Comparison of ENCODE assay signal across 27 mouse cellular contexts in genomic region chr2:172729741-172730140, GRCm38 (mm10).
"Had no signal": no experiment of that assay in that cellular context is flagged by ENCODE, and none has a peak within 500 bp of the region (broad histone marks: within the 10 kb centered on the region; RNA-seq: fewer than 3 reads in every experiment).

No protein-coding gene starts in this region.

- H3K9ac ChIP-seq: heart, embryonic 13.5 days; heart, embryonic 15.5 days; hindbrain, embryonic 13.5 days; hindbrain, embryonic 15.5 days; kidney, embryonic 15.5 days; limb, embryonic 12.5 days; liver, embryonic 13.5 days; liver, embryonic 15.5 days had no signal

- H3K27ac ChIP-seq: heart, embryonic 13.5 days; heart, embryonic 15.5 days; hindbrain, embryonic 13.5 days; hindbrain, embryonic 15.5 days; hindbrain, postnatal 0 days; kidney, embryonic 15.5 days; kidney, postnatal 0 days; limb, embryonic 12.5 days; liver, embryonic 13.5 days; liver, embryonic 15.5 days had no signal

- ATAC-seq: hindbrain, postnatal 0 days; intestine, embryonic 16.5 days had no signal

- H3K4me1 ChIP-seq: liver, embryonic 15.5 days had no signal

- DNase-seq: gastrocnemius, postnatal 10 days; gastrocnemius, postnatal 25 days; heart, adult 18-20 months; heart, postnatal 14 days; heart, postnatal 36 days; kidney, adult 11 months; kidney, adult 2 months; kidney, adult 9 months; kidney, postnatal 14 days; kidney, postnatal 36 days; layer of hippocampus, adult 9-11 months; layer of hippocampus, postnatal 36 days; left cerebral cortex, postnatal 4 days; liver; liver, embryonic 13.5 days had no signal

- H3K36me3 ChIP-seq: heart, embryonic 13.5 days; heart, embryonic 15.5 days; hindbrain, embryonic 13.5 days; hindbrain, embryonic 15.5 days; kidney, embryonic 15.5 days; limb, embryonic 12.5 days; liver, embryonic 13.5 days; liver, embryonic 15.5 days had no signal

- H3K9me3 ChIP-seq: heart, embryonic 13.5 days; heart, embryonic 15.5 days; hindbrain, embryonic 13.5 days; hindbrain, embryonic 15.5 days; kidney, embryonic 15.5 days; limb, embryonic 12.5 days; liver, embryonic 13.5 days; liver, embryonic 15.5 days had no signal

- H3K4me3 ChIP-seq: heart, embryonic 13.5 days; heart, embryonic 15.5 days; hindbrain, embryonic 13.5 days; hindbrain, embryonic 15.5 days; kidney, embryonic 15.5 days; limb, embryonic 12.5 days; liver, embryonic 13.5 days; liver, embryonic 15.5 days had no signal

- H3K4me2 ChIP-seq: heart, embryonic 11.5 days; heart, embryonic 13.5 days; heart, embryonic 15.5 days; hindbrain, embryonic 13.5 days; hindbrain, embryonic 15.5 days; kidney, embryonic 15.5 days; limb, embryonic 12.5 days; liver, embryonic 11.5 days; liver, embryonic 13.5 days; liver, embryonic 15.5 days had no signal
